Mouse (Mus musculus) hindbrain, embryonic 11.5 days (tissue): ENCODE data around the gene Sec14l5. TPM values are rescaled to one million over a fixed set of nuclear protein-coding genes. Genes with fewer than 3 reads are reported as not detected.
A peak's percentile ranks its signal among the peaks of the same experiment; 100 is the strongest.

ENCODE experiments used
- ATAC-seq: fragments of 200-750 bp; cut with Nextera tagmentation; 2 replicates; pipeline ENCODE4 v1.8.0; 2017; ENCODE audit warnings: mild to moderate bottlenecking, moderate TSS enrichment, moderate library complexity; ENCODE audit not compliant: low FRiP score
- DNase-seq: peaks from one replicate; pipeline ENCODE4 v3.0.0-alpha.2; 2015; ENCODE audit warnings: low spot score
- H3K27ac ChIP-seq: fragments of 300-500 bp; sonication (generic); 2 replicates; pipeline ENCODE4 v1.5.1; 2014; ENCODE audit warnings: mild to moderate bottlenecking, low read depth, low read length
- H3K27me3 ChIP-seq: fragments of 300-500 bp; sonication (generic); 2 replicates; pipeline ENCODE4 v1.6.1; 2014; ENCODE audit warnings: mild to moderate bottlenecking, low read length, moderate library complexity, mixed read lengths; ENCODE audit not compliant: control insufficient read depth, insufficient read depth
- H3K36me3 ChIP-seq: fragments of 300-500 bp; sonication (generic); 2 replicates; pipeline ENCODE4 v1.6.1; 2014; ENCODE audit warnings: mild to moderate bottlenecking, low read length, moderate library complexity, mixed read lengths; ENCODE audit not compliant: control insufficient read depth, insufficient read depth
- H3K4me1 ChIP-seq: fragments of 300-500 bp; sonication (generic); replicated peaks from 2 replicates; pipeline ENCODE4 v1.6.1; 2014; ENCODE audit warnings: low read length, mixed read lengths; ENCODE audit not compliant: control insufficient read depth, insufficient read depth
- H3K4me2 ChIP-seq: fragments of 300-500 bp; sonication (generic); replicated peaks from 2 replicates; pipeline ENCODE4 v1.6.1; 2014; ENCODE audit warnings: mild to moderate bottlenecking, low read depth, low read length
- H3K4me3 ChIP-seq: fragments of 300-500 bp; sonication (generic); 2 replicates; pipeline ENCODE4 v1.5.1; 2014; ENCODE audit warnings: low read depth, low read length
- H3K9ac ChIP-seq: fragments of 300-500 bp; sonication (generic); 2 replicates; pipeline ENCODE4 v1.6.1; 2014; ENCODE audit warnings: low read depth, low read length
- H3K9me3 ChIP-seq: fragments of 300-500 bp; sonication (generic); 2 replicates; pipeline ENCODE4 v1.6.1; 2016; ENCODE audit warnings: low read length; ENCODE audit not compliant: control insufficient read depth
- WGBS: fragments of 180-500 bp; shearing (Covaris S2); extraction: QIAGEN DNeasy Blood & Tissue Kit; methylation state at CpG from one replicate; pipeline ENCODE4 v1.1.7; 2014; 5-methylcytosine and 5-hydroxymethylcytosine counted together
- polyA plus RNA-seq: library from polyadenylated mRNA; unstranded; fragments of >200 nt; fragmentation: Nextera tagmentation; extraction: Ambion mirVana; gene quantifications from 2 replicates; pipeline ENCODE4 v1.2.1, GENCODE M21; 2014

Sec14l5 gene
- polyA plus RNA-seq, 1 experiment from 2014 or later = 0.62 TPM

DNA sequence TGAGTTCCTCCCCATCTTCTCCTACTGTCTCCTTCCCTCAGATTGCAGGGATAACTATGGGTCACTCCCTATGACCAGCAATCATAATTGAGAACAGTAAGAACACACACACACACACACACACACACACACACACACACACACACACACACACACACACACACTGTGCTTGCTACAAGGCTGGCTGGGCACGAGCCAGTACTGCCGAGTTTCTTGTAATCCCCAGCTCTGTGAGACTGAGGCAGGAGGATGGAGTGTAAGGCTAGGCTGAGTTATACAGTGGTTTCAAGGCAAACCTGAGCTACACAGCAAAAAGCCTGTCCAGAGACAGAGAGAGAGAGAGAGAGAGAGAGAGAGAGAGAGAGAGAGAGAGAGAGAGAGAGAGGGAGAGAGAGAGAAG lies 16.7 kb upstream of the Sec14l5 start:
- WGBS = 53% methylated on average over 2 of the region's 2 CpGs

DNA sequence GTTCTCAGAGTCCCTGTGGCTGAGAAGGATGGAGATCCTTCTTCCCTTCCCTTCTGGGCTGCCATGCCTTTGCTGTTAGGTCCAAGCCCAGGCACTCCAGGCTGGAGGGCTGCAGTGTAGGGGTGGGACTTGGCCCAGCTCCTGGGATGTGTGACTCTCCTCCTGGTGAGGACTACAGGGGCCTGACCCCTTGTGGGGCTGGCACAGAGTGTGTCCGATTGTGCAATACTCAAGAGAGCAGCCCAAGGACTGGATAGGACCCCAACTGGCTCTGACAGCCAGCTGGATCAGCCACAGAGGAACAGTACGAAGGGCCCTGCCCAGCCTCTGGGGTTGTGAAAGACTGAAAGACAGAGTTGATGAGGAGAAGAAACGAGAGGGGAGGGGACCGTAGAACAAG lies 16.1 kb upstream of the Sec14l5 start:
- no peak overlapping the region for H3K4me2 ChIP-seq
- no peak overlapping the region for H3K9ac ChIP-seq
- no peak for ATAC-seq
- H3K36me3 ChIP-seq = no peaks in the 10 kb centered on the region
- H3K4me3 ChIP-seq = no peak overlapping the region
- peaks cover 42% of the 10 kb centered on the region for H3K27me3 ChIP-seq
- no peak for DNase-seq
- H3K9me3 ChIP-seq = no peaks in the 10 kb centered on the region
- 14% methylated on average over 4 of the region's 4 CpGs for WGBS
- no peak overlapping the region for H3K27ac ChIP-seq
- no peaks in the 10 kb centered on the region for H3K4me1 ChIP-seq

More for the DNA sequence above, 16.7 kb upstream of the Sec14l5 start:
- Histone ChIP-seq H3K4me2 (no peak overlapping the region), H3K4me1 (no peaks in the 10 kb centered on the region), H3K9me3 (no peaks in the 10 kb centered on the region), H3K27ac (no peak overlapping the region), H3K36me3 (no peaks in the 10 kb centered on the region), H3K27me3 (peaks cover 42% of the 10 kb centered on the region), H3K4me3 (no peak overlapping the region), H3K9ac (no peak overlapping the region)
- ATAC-seq = no peak
- DNase-seq = no peak

DNA sequence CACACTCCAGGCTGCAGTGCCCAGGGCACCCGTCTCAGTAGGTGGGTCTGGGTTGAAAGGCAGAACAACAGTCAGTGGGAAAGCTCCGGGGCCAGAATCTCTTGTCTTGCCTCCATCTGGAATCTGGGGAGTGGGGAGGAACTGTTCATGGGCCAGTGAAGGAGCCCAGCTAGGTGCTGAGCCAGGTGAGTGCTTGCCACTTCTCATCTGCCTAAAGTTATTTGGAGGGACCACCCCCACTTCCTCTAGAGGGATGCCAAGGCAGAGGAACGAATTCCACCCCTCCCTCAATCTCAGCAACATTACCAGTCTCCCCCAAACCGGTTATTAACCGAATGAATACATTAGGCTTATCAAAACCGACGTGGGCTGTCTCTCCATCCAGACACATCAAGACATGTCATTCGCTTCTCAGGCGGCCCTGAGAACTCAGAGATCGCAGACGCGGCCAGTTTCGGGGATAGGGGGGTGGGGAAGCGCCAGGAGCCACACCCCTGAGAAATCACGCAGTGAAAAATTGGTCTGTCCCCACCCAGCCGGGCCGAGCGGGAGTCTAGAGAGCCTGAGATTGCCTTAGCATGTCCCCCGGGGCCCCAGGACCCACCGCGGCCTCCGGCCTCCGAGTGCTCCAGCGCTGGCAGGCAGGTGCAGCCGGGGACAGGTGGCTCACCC lies 15.5 kb upstream of the Sec14l5 start:
- Histone ChIP-seq H3K9me3 (no peaks in the 10 kb centered on the region), H3K27ac (no peak overlapping the region), H3K4me1 (no peaks in the 10 kb centered on the region), H3K4me2 (no peak overlapping the region; the same call in 1 of the 2 replicates), H3K4me3 (no peak overlapping the region), H3K36me3 (no peaks in the 10 kb centered on the region), H3K27me3 (peaks cover 42% of the 10 kb centered on the region), H3K9ac (no peak overlapping the region)
- no peak for DNase-seq
- no peak for ATAC-seq
- 2% methylated on average over 25 of the region's 25 CpGs for WGBS

DNA sequence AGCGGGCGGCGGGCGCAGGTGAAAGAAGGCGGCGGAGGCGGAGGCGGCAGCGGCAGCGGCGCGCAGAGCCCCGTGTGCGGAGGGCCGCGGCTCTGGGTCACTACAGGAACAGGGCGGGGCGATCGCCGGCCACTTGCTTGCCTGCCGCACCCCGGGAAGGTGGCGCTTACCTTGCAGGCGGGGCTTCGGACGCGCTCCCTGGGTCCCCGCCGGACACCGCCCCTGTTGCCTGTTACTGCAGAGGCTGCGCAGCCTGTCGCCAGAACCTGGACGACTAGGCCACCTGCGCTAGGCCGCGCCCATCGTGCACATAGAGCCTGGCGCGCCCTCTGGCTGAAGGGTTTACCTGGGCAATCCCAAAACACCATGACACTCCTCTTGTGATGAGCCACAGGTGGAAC lies 14.5 kb upstream of the Sec14l5 start, which contains the start of gene Ppl:
Gene Ppl, minus strand, starts transcription at position 21 of the 401 bp plus-strand sequence.
- 1% methylated on average over 25 of the region's 39 CpGs for WGBS
- no peak for ATAC-seq
- H3K9ac ChIP-seq = no peak within 1 kb of the TSS
- no peaks in the 10 kb centered on the region for H3K36me3 ChIP-seq
- no peaks in the 10 kb centered on the region for H3K9me3 ChIP-seq
- no peak for DNase-seq
- H3K4me1 ChIP-seq = no peaks in the 10 kb centered on the region
- H3K27me3 ChIP-seq = peaks cover 42% of the 10 kb centered on the region
- H3K27ac ChIP-seq = no peak within 1 kb of the TSS
- peak within 1 kb of the TSS; percentile 30 for H3K4me3 ChIP-seq
- peak within 1 kb of the TSS; percentile 53 for H3K4me2 ChIP-seq

DNA sequence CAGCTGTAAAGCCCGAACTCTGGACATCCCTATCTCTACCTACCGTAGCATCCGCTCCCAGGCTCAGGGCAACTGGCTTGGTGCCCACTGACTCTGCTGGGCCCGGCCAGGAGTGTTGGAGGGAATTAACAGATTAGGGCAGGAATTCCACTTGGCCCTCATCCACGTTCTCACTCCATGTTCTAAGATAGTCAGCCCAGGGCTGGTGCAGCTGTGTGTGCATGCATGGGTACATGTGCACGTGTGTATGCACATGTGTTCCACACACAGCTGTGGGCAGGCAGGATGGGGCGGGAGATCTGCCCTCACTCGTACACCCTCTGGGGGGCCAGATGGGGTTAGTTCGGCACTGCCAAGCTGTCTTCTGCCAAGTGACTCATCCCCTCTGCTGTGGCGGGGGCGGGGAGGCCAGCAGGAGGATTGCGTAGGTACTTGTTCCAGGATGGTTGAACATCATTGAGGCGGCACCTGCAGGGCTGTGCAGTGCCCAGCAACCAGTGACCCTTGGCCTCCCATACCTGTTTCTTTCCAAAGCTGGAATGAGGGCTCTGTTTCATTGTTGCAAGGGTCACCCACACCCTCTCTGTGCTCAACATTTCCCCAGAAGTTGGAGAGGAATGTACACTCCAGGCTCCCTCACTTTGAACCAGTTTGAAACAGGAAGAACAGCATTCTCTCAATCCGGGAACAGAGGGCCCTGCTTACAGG lies 12.1 kb upstream of the Sec14l5 start:
- H3K27me3 ChIP-seq = peaks cover 41% of the 10 kb centered on the region
- no peak for ATAC-seq
- no peak overlapping the region for H3K27ac ChIP-seq
- H3K4me3 ChIP-seq = no peak overlapping the region
- H3K36me3 ChIP-seq = no peaks in the 10 kb centered on the region
- H3K4me1 ChIP-seq = no peaks in the 10 kb centered on the region
- WGBS = 80% methylated on average over 14 of the region's 14 CpGs
- H3K9me3 ChIP-seq = no peaks in the 10 kb centered on the region
- no peak overlapping the region for H3K9ac ChIP-seq
- no peak overlapping the region for H3K4me2 ChIP-seq
- DNase-seq = no peak

DNA sequence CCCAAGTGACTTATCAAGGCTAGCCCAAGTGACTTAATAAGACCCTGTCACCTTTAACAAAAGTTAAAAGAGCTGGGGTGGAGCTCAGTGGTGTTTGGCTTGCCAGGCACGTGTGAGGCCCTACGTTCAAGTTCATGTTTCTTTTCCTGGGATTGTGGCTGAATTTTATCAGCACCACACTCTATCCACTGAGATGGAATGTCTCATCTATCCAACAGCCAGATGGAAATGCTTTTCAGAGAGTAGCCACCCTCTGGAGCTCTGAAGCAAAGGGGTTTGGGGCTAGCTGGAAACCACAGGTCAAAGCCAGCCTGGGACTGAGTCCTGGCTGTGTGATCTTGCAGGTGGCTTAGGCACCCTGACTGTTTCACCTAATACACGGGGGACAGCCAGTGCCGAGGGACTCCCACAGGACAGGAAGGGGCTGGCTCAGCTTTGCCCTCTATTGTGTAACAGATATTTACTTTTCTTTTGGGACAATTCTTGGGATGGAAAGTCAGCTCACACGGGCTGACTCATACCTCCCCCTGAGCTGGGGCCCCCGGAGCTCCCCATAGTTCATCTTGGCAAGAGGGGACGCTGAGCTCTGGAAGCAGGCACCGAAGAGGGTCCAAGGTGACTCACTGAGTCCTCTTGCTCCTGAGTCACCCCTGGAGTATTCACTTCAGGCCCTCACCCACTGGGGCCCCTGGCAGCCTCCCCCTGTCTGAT lies 11.2 kb upstream of the Sec14l5 start:
- no peak overlapping the region for H3K9ac ChIP-seq
- WGBS = 65% methylated on average over 8 of the region's 8 CpGs
- no peaks in the 10 kb centered on the region for H3K36me3 ChIP-seq
- H3K4me1 ChIP-seq = no peaks in the 10 kb centered on the region
- no peak overlapping the region for H3K27ac ChIP-seq
- no peak for ATAC-seq
- H3K4me2 ChIP-seq = no peak overlapping the region
- H3K4me3 ChIP-seq = no peak overlapping the region
- no peak for DNase-seq
- H3K9me3 ChIP-seq = no peaks in the 10 kb centered on the region
- H3K27me3 ChIP-seq = peaks cover 35% of the 10 kb centered on the region

- Histone ChIP-seq H3K9ac (no peak overlapping the region), H3K9me3 (no peaks in the 10 kb centered on the region), H3K27me3 (peaks cover 27% of the 10 kb centered on the region), H3K4me1 (no peaks in the 10 kb centered on the region), H3K36me3 (no peaks in the 10 kb centered on the region), H3K4me3 (no peak overlapping the region), H3K27ac (no peak overlapping the region), H3K4me2 (no peak overlapping the region)
- no peak for ATAC-seq
- 2% methylated on average over 4 of the region's 4 CpGs for WGBS
- DNase-seq = no peak
Measured at GRCm38 (mm10) chr16:5136505-5136904, 10.4 kb upstream of the Sec14l5 start.

DNA sequence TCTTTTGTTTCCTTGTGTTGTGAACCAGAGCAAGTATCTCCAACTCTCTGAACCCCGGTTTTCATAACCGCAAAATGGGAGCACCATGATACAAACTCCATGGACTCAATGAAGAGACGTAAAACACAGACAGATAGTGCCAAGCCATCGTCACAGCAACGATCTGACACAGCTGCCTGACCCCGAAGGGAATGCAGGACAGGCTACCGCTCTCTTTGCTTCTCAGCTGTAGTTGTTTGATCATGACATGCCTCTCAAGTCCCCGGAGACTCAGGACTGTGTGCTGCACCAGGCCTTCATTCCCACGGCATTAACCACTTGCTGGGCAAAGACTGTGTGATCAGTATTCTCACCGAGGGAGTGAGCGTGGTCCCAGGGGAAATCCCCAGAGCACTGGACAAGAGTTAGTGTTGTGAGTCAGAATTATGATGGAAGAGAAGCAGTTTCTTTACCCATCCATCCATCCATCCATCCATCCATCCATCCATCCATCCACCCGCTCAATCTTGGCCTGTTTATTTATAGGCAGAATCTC lies 9.8 kb upstream of the Sec14l5 start:
- no peak overlapping the region for H3K4me2 ChIP-seq
- H3K9ac ChIP-seq = no peak overlapping the region
- H3K36me3 ChIP-seq = no peaks in the 10 kb centered on the region
- no peaks in the 10 kb centered on the region for H3K4me1 ChIP-seq
- DNase-seq (no peak), ATAC-seq (no peak)
- H3K27me3 ChIP-seq = peaks cover 21% of the 10 kb centered on the region
- H3K27ac ChIP-seq = no peak overlapping the region
- H3K9me3 ChIP-seq = no peaks in the 10 kb centered on the region
- WGBS = 35% methylated on average over 12 of the region's 12 CpGs
- H3K4me3 ChIP-seq = no peak overlapping the region
